Comparison of ENCODE assay signal across 27 mouse cellular contexts in genomic region chr10:58739779-58740178, GRCm38 (mm10). TPM values are rescaled to one million over a fixed set of nuclear protein-coding genes. Genes with fewer than 3 reads are reported as not detected.
DNase-seq lines count a peak whose midpoint lies in the region; ATAC-seq and TF ChIP-seq lines count a peak whose summit lies in the region.
"Had no signal": no experiment of that assay in that cellular context is flagged by ENCODE, and none has a peak within 500 bp of the region (broad histone marks: within the 10 kb centered on the region; RNA-seq: fewer than 3 reads in every experiment).

No protein-coding gene starts in this region.

- H3K4me1 ChIP-seq in hindbrain, embryonic 12.5 days, result no peaks in the 10 kb centered on the region
- no peaks in the 10 kb centered on the region for H3K4me1 ChIP-seq in hindbrain, embryonic 10.5 days (replicated peaks)
- no peaks in the 10 kb centered on the region for H3K4me1 ChIP-seq in hindbrain, embryonic 14.5 days (replicated peaks; ENCODE audit: control insufficient read depth, insufficient read depth, low read length)
- H3K4me1 ChIP-seq in neural tube, embryonic 14.5 days (ENCODE audit: control insufficient read depth, insufficient read depth, low read length), result no peaks in the 10 kb centered on the region
- H3K4me1 ChIP-seq: embryonic facial prominence, embryonic 15.5 days; forebrain, embryonic 10.5 days; heart, embryonic 10.5 days; heart, embryonic 15.5 days had no signal

- no peaks in the 10 kb centered on the region for H3K27me3 ChIP-seq in hindbrain, embryonic 12.5 days
- no peaks in the 10 kb centered on the region for H3K27me3 ChIP-seq in hindbrain, embryonic 10.5 days (ENCODE audit: insufficient read depth, poor library complexity, severe bottlenecking)
- H3K27me3 ChIP-seq in hindbrain, embryonic 14.5 days (ENCODE audit: control insufficient read depth, insufficient read depth, low read length), result no peaks in the 10 kb centered on the region
- no peaks in the 10 kb centered on the region for H3K27me3 ChIP-seq in neural tube, embryonic 14.5 days (ENCODE audit: control insufficient read depth, insufficient read depth, low read length)
- H3K27me3 ChIP-seq: embryonic facial prominence, embryonic 15.5 days; heart, embryonic 15.5 days had no signal

- DNase-seq in hindbrain, embryonic 10.5 days (ENCODE audit: low spot score), result no peak
- DNase-seq in brain, embryonic 14.5 days (ENCODE audit: low read depth), result peak; percentile 39
- DNase-seq in hindbrain, embryonic 14.5 days (ENCODE audit: low spot score), result no peak
- DNase-seq in gastrocnemius, postnatal 14 days, result no peak
- DNase-seq: adrenal gland, postnatal 10 days; cerebellum, adult 11 months; cerebellum, adult 8-10 months; cerebellum, postnatal 14 days; embryo, embryonic 11 days; gastrocnemius, adult 2 months; gastrocnemius, postnatal 36 days; heart, adult 18-20 months; heart, postnatal 14 days; kidney, adult 11 months had no signal

- no peak for TF ChIP-seq CTCF in brain, embryonic 14.5 days (IDR thresholded peaks at IDR 0.05; ENCODE audit: borderline replicate concordance, extremely low read depth, insufficient read depth, insufficient read length)

- no peak overlapping the region for H3K4me2 ChIP-seq in hindbrain, embryonic 12.5 days (replicated peaks)
- H3K4me2 ChIP-seq in hindbrain, embryonic 14.5 days (replicated peaks), result no peak overlapping the region
- no peak overlapping the region for H3K4me2 ChIP-seq in neural tube, embryonic 14.5 days (ENCODE audit: low read depth, low read length)
- H3K4me2 ChIP-seq: embryonic facial prominence, embryonic 15.5 days; heart, embryonic 15.5 days had no signal

- no peaks in the 10 kb centered on the region for H3K36me3 ChIP-seq in hindbrain, embryonic 12.5 days
- H3K36me3 ChIP-seq in hindbrain, embryonic 10.5 days, result no peaks in the 10 kb centered on the region
- no peaks in the 10 kb centered on the region for H3K36me3 ChIP-seq in hindbrain, embryonic 14.5 days (replicated peaks; ENCODE audit: control insufficient read depth, insufficient read depth)
- no peaks in the 10 kb centered on the region for H3K36me3 ChIP-seq in neural tube, embryonic 14.5 days (ENCODE audit: control insufficient read depth, insufficient read depth, low read length)
- H3K36me3 ChIP-seq: embryonic facial prominence, embryonic 15.5 days; forebrain, embryonic 10.5 days; heart, embryonic 10.5 days; heart, embryonic 15.5 days had no signal

- TF ChIP-seq POLR2A in brain, embryonic 14.5 days (IDR thresholded peaks at IDR 0.05; ENCODE audit: borderline replicate concordance, extremely low read depth, insufficient read depth, insufficient read length, poor library complexity, severe bottlenecking), result no peak

- intact Hi-C loops in gastrocnemius, postnatal 14 days (cut with DNase I; ENCODE audit: low total_unique reads), result no loop called here

- no peak overlapping the region for H3K9ac ChIP-seq in hindbrain, embryonic 12.5 days
- H3K9ac ChIP-seq in hindbrain, embryonic 14.5 days, result no peak overlapping the region
- no peak overlapping the region for H3K9ac ChIP-seq in neural tube, embryonic 14.5 days (replicated peaks; ENCODE audit: low read depth, low read length)
- H3K9ac ChIP-seq: embryonic facial prominence, embryonic 15.5 days; heart, embryonic 15.5 days had no signal

- H3K27ac ChIP-seq in hindbrain, embryonic 12.5 days, result peak overlapping the region; percentile 44
- no peak overlapping the region for H3K27ac ChIP-seq in hindbrain, embryonic 10.5 days
- 0 out of 2 replicates have a peak overlapping the region, but pooled peaks have one; percentile 7 for H3K27ac ChIP-seq in hindbrain, embryonic 14.5 days
- H3K27ac ChIP-seq in neural tube, embryonic 14.5 days (ENCODE audit: low read depth, low read length), result no peak overlapping the region
- H3K27ac ChIP-seq: embryonic facial prominence, embryonic 15.5 days; forebrain, embryonic 10.5 days; gastrocnemius, adult 2 months; heart, embryonic 10.5 days; heart, embryonic 15.5 days had no signal

- ATAC-seq in hindbrain, embryonic 12.5 days (ENCODE audit: low FRiP score), result peak; percentile 52; the same call in 1 of the 2 replicates
- no peak for ATAC-seq in hindbrain, embryonic 14.5 days (ENCODE audit: low FRiP score)
- ATAC-seq in neural tube, embryonic 14.5 days (ENCODE audit: low read depth), result peak; percentile 75; the same call in 1 of the 2 replicates
- ATAC-seq: forebrain, embryonic 14.5 days had no signal

- no peak overlapping the region for H3K4me3 ChIP-seq in hindbrain, embryonic 12.5 days
- no peak overlapping the region for H3K4me3 ChIP-seq in hindbrain, embryonic 10.5 days
- no peak overlapping the region for H3K4me3 ChIP-seq in hindbrain, embryonic 14.5 days (replicated peaks; ENCODE audit: low read length)
- no peak overlapping the region for H3K4me3 ChIP-seq in neural tube, embryonic 14.5 days (ENCODE audit: low read depth, low read length)
- H3K4me3 ChIP-seq: embryonic facial prominence, embryonic 15.5 days; erythroblast, embryonic 14.5 days; forebrain, embryonic 10.5 days; gastrocnemius, adult 2 months; heart, embryonic 10.5 days; heart, embryonic 15.5 days had no signal

- no peaks in the 10 kb centered on the region for H3K9me3 ChIP-seq in hindbrain, embryonic 12.5 days (replicated peaks)
- no peaks in the 10 kb centered on the region for H3K9me3 ChIP-seq in hindbrain, embryonic 10.5 days
- H3K9me3 ChIP-seq in hindbrain, embryonic 14.5 days (ENCODE audit: control insufficient read depth, low read length), result no peaks in the 10 kb centered on the region
- H3K9me3 ChIP-seq in neural tube, embryonic 14.5 days (ENCODE audit: control insufficient read depth, low read length), result no peaks in the 10 kb centered on the region
- H3K9me3 ChIP-seq: embryonic facial prominence, embryonic 15.5 days; forebrain, embryonic 10.5 days; heart, embryonic 10.5 days; heart, embryonic 15.5 days had no signal

RNA-seq across cellular contexts. Expression of gene Gm17542, which starts 21.8 kb away (rescaled TPM):
- polyA plus RNA-seq in hindbrain, embryonic 12.5 days (2016; fragmentation: Nextera tagmentation; extraction: Ambion mirVana), result not detected in 2 replicates
- polyA plus RNA-seq in hindbrain, embryonic 10.5 days (2016; fragmentation: Nextera tagmentation; extraction: Ambion mirVana), result not detected in 2 replicates
- not detected in 2 replicates for polyA plus RNA-seq in brain, embryonic 14.5 days (2012; rRNA removed)
- polyA plus RNA-seq in hindbrain, embryonic 14.5 days (2014; fragmentation: Nextera tagmentation; extraction: Ambion mirVana), result not detected in 2 replicates
- not detected in 2 replicates for polyA plus RNA-seq in neural tube, embryonic 14.5 days (2014; fragmentation: Nextera tagmentation; extraction: Ambion mirVana)
- not detected for total RNA-seq in gastrocnemius, postnatal 14 days (2021)
- total RNA-seq: adrenal gland, postnatal 10 days; common myeloid progenitor, adult 5-6 weeks; ES-E14; gastrocnemius, adult 2 months; gastrocnemius, postnatal 36 days; heart, adult 18-20 months; heart, postnatal 14 days; hematopoietic stem cell, adult 5-6 weeks had no signal
- polyA plus RNA-seq: embryonic facial prominence, embryonic 11.5 days; embryonic facial prominence, embryonic 15.5 days; erythroblast, embryonic 14.5 days; forebrain, embryonic 10.5 days; forebrain, embryonic 14.5 days; heart, embryonic 10.5 days; heart, embryonic 15.5 days; intestine, embryonic 14.5 days had no signal

Comparison
In these comparisons a context has a peak if more than half of its experiments do, and no peak if none do; other contexts are left out.
1. H3K27ac ChIP-seq: peak in hindbrain, embryonic 12.5 days (single experiment) and hindbrain, embryonic 14.5 days (single experiment); none in hindbrain, embryonic 10.5 days (single experiment) and neural tube, embryonic 14.5 days (single experiment).